Mouse (Mus musculus): ENCODE results near the gene Psmd13.

- no peak for TF ChIP-seq CTCF (IDR thresholded peaks at IDR 0.05)
- no peak for TF ChIP-seq POLR2A (IDR thresholded peaks at IDR 0.05; ENCODE audit: insufficient read depth, low read depth, low read length)
- TF ChIP-seq EP300 (IDR thresholded peaks at IDR 0.05; ENCODE audit: insufficient read depth, low read depth, low read length): no peak
Measured at GRCm38 (mm10) chr7:140923070-140923775, 41.5 kb downstream of the Psmd13 start.

Data from heart, adult 2 months (tissue).